ENCODE assay signal across 9 mouse cellular contexts in genomic region chr12:8487959-8488651, GRCm38 (mm10). TPM values are rescaled to one million over a fixed set of nuclear protein-coding genes. Genes with fewer than 3 reads are reported as not detected.
A peak's percentile ranks its signal among the peaks of the same experiment; 100 is the strongest.
DNase-seq lines count a peak whose midpoint lies in the region; ATAC-seq lines count a peak whose summit lies in the region.
"Had no signal": no experiment of that assay in that cellular context is flagged by ENCODE, and none has a peak within 500 bp of the region (broad histone marks: within the 10 kb centered on the region; RNA-seq: fewer than 3 reads in every experiment).

No protein-coding gene starts in this region.

- no peak overlapping the region for H3K4me2 ChIP-seq in heart, embryonic 11.5 days
- no peak overlapping the region for H3K4me2 ChIP-seq in midbrain, embryonic 15.5 days
- no peak overlapping the region for H3K4me2 ChIP-seq in liver, embryonic 12.5 days

- no peaks in the 10 kb centered on the region for H3K36me3 ChIP-seq in heart, embryonic 11.5 days (ENCODE audit: control insufficient read depth, insufficient read depth, low read length)
- H3K36me3 ChIP-seq in midbrain, embryonic 15.5 days (replicated peaks): no peaks in the 10 kb centered on the region
- no peaks in the 10 kb centered on the region for H3K36me3 ChIP-seq in liver, embryonic 12.5 days

- no peak overlapping the region for H3K27ac ChIP-seq in heart, embryonic 11.5 days (ENCODE audit: low read depth, low read length)
- H3K27ac ChIP-seq in midbrain, embryonic 15.5 days: 0 out of 2 replicates have a peak overlapping the region, but pooled peaks have one; percentile 21
- H3K27ac ChIP-seq in liver, embryonic 12.5 days: no peak overlapping the region

- H3K4me3 ChIP-seq in heart, embryonic 11.5 days (ENCODE audit: low read depth, low read length): no peak overlapping the region
- no peak overlapping the region for H3K4me3 ChIP-seq in midbrain, embryonic 15.5 days
- no peak overlapping the region for H3K4me3 ChIP-seq in liver, embryonic 12.5 days
- H3K4me3 ChIP-seq: megakaryocyte, embryonic 14.5 days had no signal

- WGBS in heart, embryonic 11.5 days (ENCODE audit: insufficient replicate concordance): 70% methylated on average over 5 of the region's 5 CpGs
- WGBS in midbrain, embryonic 15.5 days: 52% methylated on average over 5 of the region's 5 CpGs
- 50% methylated on average over 5 of the region's 5 CpGs for WGBS in liver, embryonic 12.5 days (ENCODE audit: insufficient replicate concordance)

- H3K9ac ChIP-seq in heart, embryonic 11.5 days (ENCODE audit: low read depth, low read length): no peak overlapping the region
- no peak overlapping the region for H3K9ac ChIP-seq in midbrain, embryonic 15.5 days
- H3K9ac ChIP-seq in liver, embryonic 12.5 days: no peak overlapping the region

- peak; percentile 93 for DNase-seq in heart, adult 11 months
- peak; percentile 90 for DNase-seq in NIH3T3 (ENCODE audit: low read depth)
- peak; percentile 21 to 48 for DNase-seq in gastrocnemius, adult 8-10 months (ENCODE audit: low spot score in 2 of 2)
- peak; percentile 89 for DNase-seq in kidney, postnatal 10 days
- DNase-seq in retina, embryonic 14.5 days (ENCODE audit: low spot score): no peak

- H3K9me3 ChIP-seq in heart, embryonic 11.5 days (replicated peaks; ENCODE audit: control insufficient read depth, low read length): no peaks in the 10 kb centered on the region
- H3K9me3 ChIP-seq in midbrain, embryonic 15.5 days: no peaks in the 10 kb centered on the region
- no peaks in the 10 kb centered on the region for H3K9me3 ChIP-seq in liver, embryonic 12.5 days (replicated peaks)
- H3K9me3 ChIP-seq: megakaryocyte, embryonic 14.5 days had no signal

- no peaks in the 10 kb centered on the region for H3K27me3 ChIP-seq in heart, embryonic 11.5 days (ENCODE audit: control insufficient read depth, insufficient read depth, low read length)
- no peaks in the 10 kb centered on the region for H3K27me3 ChIP-seq in midbrain, embryonic 15.5 days (replicated peaks)
- no peaks in the 10 kb centered on the region; the same call in 1 of the 2 replicates for H3K27me3 ChIP-seq in liver, embryonic 12.5 days (replicated peaks)

- no peak for ATAC-seq in heart, embryonic 11.5 days (replicated peaks; ENCODE audit: insufficient number of reproducible peaks, low FRiP score, low TSS enrichment)
- ATAC-seq in midbrain, embryonic 15.5 days (replicated peaks): peak; percentile 66
- ATAC-seq in liver, embryonic 12.5 days: no peak

- peaks cover 4% of the 10 kb centered on the region; the same call in 1 of the 2 replicates for H3K4me1 ChIP-seq in heart, embryonic 11.5 days (ENCODE audit: control insufficient read depth, insufficient read depth, low read length)
- H3K4me1 ChIP-seq in midbrain, embryonic 15.5 days: peaks cover 9% of the 10 kb centered on the region
- no peaks in the 10 kb centered on the region for H3K4me1 ChIP-seq in liver, embryonic 12.5 days

RNA-seq across cellular contexts. Expression of gene Rhob, which starts 11.7 kb away (rescaled TPM):
- polyA plus RNA-seq in heart, embryonic 11.5 days (2014; fragmentation: Nextera tagmentation; extraction: Ambion mirVana): 54.8 and 57.2 TPM in 2 replicates
- 10 to 100 TPM; 19.6 to 44.6 (median 26.7) TPM for total RNA-seq in gastrocnemius, adult 8-10 months (2022)
- polyA plus RNA-seq in midbrain, embryonic 15.5 days (2015; fragmentation: Nextera tagmentation; extraction: Ambion mirVana): 83.3 and 95.1 TPM in 2 replicates
- 12.3 and 12.4 TPM in 2 replicates for polyA plus RNA-seq in liver, embryonic 12.5 days (2016; fragmentation: Nextera tagmentation; extraction: Ambion mirVana)
